Mouse (Mus musculus) hindbrain, embryonic 15.5 days (tissue): ENCODE data around the gene Snx12. TPM values are rescaled to one million over a fixed set of nuclear protein-coding genes. Genes with fewer than 3 reads are reported as not detected.

ENCODE experiments used
- polyA plus RNA-seq: library from polyadenylated mRNA; unstranded; fragments of >200 nt; fragmentation: Nextera tagmentation; extraction: Ambion mirVana; gene quantifications from 2 replicates; pipeline ENCODE4 v1.2.1, GENCODE M21; 2015

Snx12 gene
- polyA plus RNA-seq, 1 experiment from 2014 or later: 47.6 TPM

Other genes starting within 250 kb of the Snx12 start
- gene Tex11, start 162.9 kb downstream of the Snx12 start, polyA plus RNA-seq: 0.05 TPM in 1 of 2 replicates, not detected in the other
- 6.6 and 7.1 TPM in 2 replicates for gene Slc7a3, start 136.5 kb downstream of the Snx12 start, polyA plus RNA-seq
- gene Foxo4, start 32.0 kb upstream of the Snx12 start, polyA plus RNA-seq: 0.85 and 1.0 TPM in 2 replicates
- gene Gm614, start 41.4 kb upstream of the Snx12 start, polyA plus RNA-seq: 0.21 TPM in 1 of 2 replicates, not detected in the other
- 6.4 TPM in 2 replicates for gene Il2rg, start 45.7 kb upstream of the Snx12 start, polyA plus RNA-seq
- gene Gm20489, start 46.5 kb upstream of the Snx12 start, polyA plus RNA-seq: not detected in 2 replicates
- 26.4 and 26.9 TPM in 2 replicates for gene Med12, start 51.5 kb upstream of the Snx12 start, polyA plus RNA-seq
- 73.2 and 87.8 TPM in 2 replicates for gene Nlgn3, start 76.6 kb upstream of the Snx12 start, polyA plus RNA-seq
- 1.7 and 1.9 TPM in 2 replicates for gene Gjb1, start 153.8 kb upstream of the Snx12 start, polyA plus RNA-seq
- 83.4 and 85.6 TPM in 2 replicates for gene Zmym3, start 198.3 kb upstream of the Snx12 start, polyA plus RNA-seq
- gene Nono, start 206.8 kb upstream of the Snx12 start, polyA plus RNA-seq: 298 and 299 TPM in 2 replicates
- gene Itgb1bp2, start 226.5 kb upstream of the Snx12 start, polyA plus RNA-seq: 1.1 and 2.0 TPM in 2 replicates